In the genomic region with DNA sequence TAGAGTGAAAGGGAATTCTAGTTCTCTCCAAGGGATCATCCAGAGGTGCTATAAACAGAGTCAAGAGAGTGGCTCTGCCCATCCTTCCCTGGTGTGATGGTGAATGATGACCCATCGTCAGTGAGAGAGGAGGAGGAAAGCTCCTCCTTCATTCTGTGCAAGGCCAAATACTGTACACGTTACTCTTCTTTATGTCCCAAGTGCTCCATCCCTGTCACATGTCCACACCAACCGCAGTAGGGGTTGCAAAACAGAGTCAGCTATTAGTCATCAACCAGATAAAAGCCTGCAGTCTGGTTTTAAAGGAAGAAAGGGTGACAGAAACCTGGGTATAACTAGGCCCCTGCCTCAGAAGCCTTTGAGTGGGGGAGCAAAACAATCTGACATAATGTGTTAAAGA, we compare ENCODE assay signal across 31 mouse cellular contexts.
DNase-seq lines count a peak whose midpoint lies in the region; ATAC-seq and TF ChIP-seq lines count a peak whose summit lies in the region.
"Had no signal": no experiment of that assay in that cellular context is flagged by ENCODE, and none has a peak within 500 bp of the region (broad histone marks: within the 10 kb centered on the region; RNA-seq: fewer than 3 reads in every experiment).

No protein-coding gene starts in this region.

- TF ChIP-seq CTCF in C2C12 (IDR thresholded peaks at IDR 0.05; ENCODE audit: control insufficient read depth, insufficient read depth, insufficient read length): no peak

- H3ac ChIP-seq in C2C12 (ENCODE audit: control insufficient read depth, insufficient read length, low read depth): no peak overlapping the region
- H3ac ChIP-seq in myocyte (ENCODE audit: control insufficient read depth, insufficient read length): no peak overlapping the region

- H3K4me2 ChIP-seq in myocyte (ENCODE audit: low read depth): peak overlapping the region; percentile 15
- H3K4me2 ChIP-seq: embryonic facial prominence, embryonic 12.5 days; heart, embryonic 12.5 days; hindbrain, embryonic 13.5 days; limb, embryonic 13.5 days; liver, embryonic 12.5 days; midbrain, embryonic 15.5 days had no signal

- no peaks in the 10 kb centered on the region for H3K79me3 ChIP-seq in C2C12 (ENCODE audit: low read depth)

- H3K4me3 ChIP-seq in C2C12 (ENCODE audit: insufficient read depth, poor library complexity, severe bottlenecking) (no peak overlapping the region), myocyte (no peak overlapping the region)
- H3K4me3 ChIP-seq: embryonic facial prominence, embryonic 12.5 days; gastrocnemius, adult 2 months; heart, adult 2 months; heart, embryonic 12.5 days; hindbrain, embryonic 13.5 days; limb, embryonic 13.5 days; liver, embryonic 12.5 days; midbrain, embryonic 10.5 days; midbrain, embryonic 15.5 days had no signal

- H3K36me3 ChIP-seq in C2C12 (ENCODE audit: control insufficient read depth, insufficient read depth) (no peaks in the 10 kb centered on the region), myocyte (ENCODE audit: control insufficient read depth, insufficient read depth) (no peaks in the 10 kb centered on the region)
- H3K36me3 ChIP-seq: embryonic facial prominence, embryonic 12.5 days; heart, embryonic 12.5 days; hindbrain, embryonic 13.5 days; limb, embryonic 13.5 days; liver, embryonic 12.5 days; midbrain, embryonic 10.5 days; midbrain, embryonic 15.5 days had no signal

- H3K27me3 ChIP-seq in C2C12 (ENCODE audit: control insufficient read depth, insufficient read depth, insufficient read length): no peaks in the 10 kb centered on the region
- no peaks in the 10 kb centered on the region for H3K27me3 ChIP-seq in myocyte (ENCODE audit: control insufficient read depth, insufficient read depth, insufficient read length)
- H3K27me3 ChIP-seq: heart, embryonic 12.5 days; hindbrain, embryonic 13.5 days; limb, embryonic 13.5 days; liver, embryonic 12.5 days; midbrain, embryonic 15.5 days had no signal

- no peak for TF ChIP-seq POLR2A in myocyte (IDR thresholded peaks at IDR 0.05; ENCODE audit: insufficient read length, low read depth)

- H3K79me2 ChIP-seq in C2C12 (ENCODE audit: control insufficient read depth, insufficient read depth) (no peaks in the 10 kb centered on the region), myocyte (ENCODE audit: control insufficient read depth, insufficient read depth) (no peaks in the 10 kb centered on the region)

- ATAC-seq in megakaryocyte-erythroid progenitor cell, adult 5-6 weeks (replicated peaks; ENCODE audit: low FRiP score, low TSS enrichment, poor library complexity, severe bottlenecking): no peak
- ATAC-seq: activated CD4-positive, CD25-positive, alpha-beta regulatory T cell, adult 4 months; CD4-positive, CD25-positive, alpha-beta regulatory T cell, adult 4 months; forebrain, embryonic 14.5 days; intestine, postnatal 0 days; liver, embryonic 12.5 days; liver, postnatal 0 days; midbrain, embryonic 15.5 days had no signal

- DNase-seq in 3T3-L1 (ENCODE audit: low read depth, low spot score): peak; percentile 65
- DNase-seq in adrenal gland, postnatal 14 days: peak; percentile 34
- no peak for DNase-seq in spleen, adult 18-20 months
- DNase-seq: cerebellum, adult 11 months; cerebellum, adult 9-11 months; embryo, embryonic 11 days; gastrocnemius, adult 2 months; gastrocnemius, postnatal 36 days; heart, adult 2 months; heart, postnatal 4 days; kidney, adult 9 months; kidney, postnatal 10 days; layer of hippocampus, adult 9-11 months; liver, postnatal 0 days; lung, postnatal 4 days; right cerebral cortex, adult 18-20 months; right cerebral cortex, postnatal 4 days had no signal

TF ChIP-seq in C2C12, 6 proteins besides CTCF, POLR2A, EP300 and RAD21:
- TF ChIP-seq MYOD1 (IDR thresholded peaks at IDR 0.05; ENCODE audit: control insufficient read depth, insufficient read length, low read depth): no peak
- no peak for TF ChIP-seq MAX (IDR thresholded peaks at IDR 0.05)
- peak; percentile 94 for TF ChIP-seq USF1 (IDR thresholded peaks at IDR 0.05; ENCODE audit: low read depth)
- TF ChIP-seq MYOG (IDR thresholded peaks at IDR 0.05; ENCODE audit: control insufficient read depth, extremely low read depth, insufficient read length): no peak
- peak; percentile 94 for TF ChIP-seq CEBPB (IDR thresholded peaks at IDR 0.05; ENCODE audit: low read depth)
- peak; percentile 77 for TF ChIP-seq FOSL1 (IDR thresholded peaks at IDR 0.05; ENCODE audit: insufficient read depth, low read length, poor library complexity, severe bottlenecking)

TF ChIP-seq in myocyte, 11 proteins besides CTCF, POLR2A, EP300 and RAD21:
- TF ChIP-seq CEBPB (IDR thresholded peaks at IDR 0.05; ENCODE audit: insufficient read depth, poor library complexity, severe bottlenecking) (peak; percentile 94), TCF3 (IDR thresholded peaks at IDR 0.05; ENCODE audit: insufficient read length, low read depth) (no peak), MYOD1 (IDR thresholded peaks at IDR 0.05; ENCODE audit: control insufficient read depth in 1 of 3, insufficient read length in 2 of 3, low read depth in 2 of 3) (no peak), E2F4 (IDR thresholded peaks at IDR 0.05; ENCODE audit: insufficient read depth) (no peak), SRF (IDR thresholded peaks at IDR 0.05; ENCODE audit: control insufficient read depth, insufficient read length, low read depth) (no peak), MYOG (IDR thresholded peaks at IDR 0.05; ENCODE audit: control insufficient read depth in 1 of 3, insufficient read depth in 1 of 3, insufficient read length in 2 of 3, low read depth in 2 of 3) (no peak), REST (IDR thresholded peaks at IDR 0.05; ENCODE audit: insufficient read depth, insufficient read length) (no peak), POLR2AphosphoS2 (IDR thresholded peaks at IDR 0.05; ENCODE audit: insufficient read length, low read depth) (no peak), MAX (IDR thresholded peaks at IDR 0.05; ENCODE audit: low read depth) (no peak), TCF12 (IDR thresholded peaks at IDR 0.05; ENCODE audit: insufficient read depth, poor library complexity, severe bottlenecking) (no peak), USF1 (IDR thresholded peaks at IDR 0.05; ENCODE audit: low read depth) (peak; percentile 87)
TF ChIP-seq in myocyte: peak in this region for 2.

Comparison
In these comparisons a context has a peak if more than half of its experiments do, and no peak if none do; other contexts are left out.
1. DNase-seq: peak in 3T3-L1 (single experiment) and adrenal gland, postnatal 14 days (single experiment); none in spleen, adult 18-20 months (0 of 2).